Mouse (Mus musculus) skeletal muscle tissue, adult 2 months (tissue): ENCODE results near the gene Tmcc1.
A peak's percentile ranks its signal among the peaks of the same experiment; 100 is the strongest.
"Not testable (repeated sequence)": the region's sequence is repeated elsewhere in the genome, so short reads cannot be mapped to it uniquely, and the experiment has no call there.

Experiments
- DNase-seq: peaks from one replicate; pipeline ENCODE4 v3.0.0-alpha.2; 2012; ENCODE audit warnings: low read depth, low spot score

The Tmcc1 gene

GRCm38 (mm10) chr6:116193394-116194393 is at the start of gene Tmcc1:
Gene Tmcc1, minus strand, starts transcription at chr6:116193486.
- DNase-seq, result peak; percentile 96

- DNase-seq, result no peak
Measured at GRCm38 (mm10) chr6:116240371-116240770, 47.1 kb upstream of the Tmcc1 start.

GRCm38 (mm10) chr6:116238083-116238482 is 44.8 kb upstream of the Tmcc1 start:
- DNase-seq, result no peak

- DNase-seq, result peak; percentile 5
Measured at GRCm38 (mm10) chr6:116235336-116235735, 42.0 kb upstream of the Tmcc1 start.

- DNase-seq, result not testable (repeated sequence)
Measured at GRCm38 (mm10) chr6:116234821-116235220, 41.5 kb upstream of the Tmcc1 start.

- DNase-seq, result peak; percentile 26
Measured at GRCm38 (mm10) chr6:116228785-116229525, 35.7 kb upstream of the Tmcc1 start.

- DNase-seq, result peak; percentile 30
Measured at GRCm38 (mm10) chr6:116227767-116228166, 34.5 kb upstream of the Tmcc1 start.

GRCm38 (mm10) chr6:116207729-116208534 is 14.6 kb upstream of the Tmcc1 start, which contains the start of gene Washc2:
Gene Washc2, plus strand, starts transcription at chr6:116208038.
- peak; percentile 99 for DNase-seq

- no peak for DNase-seq
Measured at GRCm38 (mm10) chr6:116199682-116200081, 6.4 kb upstream of the Tmcc1 start.

GRCm38 (mm10) chr6:116198173-116198572 is 4.9 kb upstream of the Tmcc1 start:
- no peak for DNase-seq

- no peak for DNase-seq
Measured at GRCm38 (mm10) chr6:116195811-116196210, 2.5 kb upstream of the Tmcc1 start.

GRCm38 (mm10) chr6:116192809-116193311 is 426 bp downstream of the Tmcc1 start:
- DNase-seq, result peak; percentile 15

- DNase-seq, result no peak
Measured at GRCm38 (mm10) chr6:116189417-116189816, 3.9 kb downstream of the Tmcc1 start.

GRCm38 (mm10) chr6:116186485-116186884 is 6.8 kb downstream of the Tmcc1 start:
- no peak for DNase-seq

GRCm38 (mm10) chr6:116183509-116183908 is 9.8 kb downstream of the Tmcc1 start:
- DNase-seq, result no peak

GRCm38 (mm10) chr6:116180731-116181130 is 12.6 kb downstream of the Tmcc1 start:
- no peak for DNase-seq

- DNase-seq, result no peak
Measured at GRCm38 (mm10) chr6:116178376-116178775, 14.9 kb downstream of the Tmcc1 start.

- DNase-seq, result not testable (repeated sequence)
Measured at GRCm38 (mm10) chr6:116173511-116174099, 19.7 kb downstream of the Tmcc1 start.

GRCm38 (mm10) chr6:116166383-116166782 is 26.9 kb downstream of the Tmcc1 start:
- no peak for DNase-seq

GRCm38 (mm10) chr6:116154854-116155624 is 38.2 kb downstream of the Tmcc1 start:
- no peak for DNase-seq
